Mouse (Mus musculus): ENCODE data around the gene E330009J07Rik.

- TF ChIP-seq CTCF (IDR thresholded peaks at IDR 0.05; ENCODE audit: borderline replicate concordance, control insufficient read depth, extremely low read depth, insufficient read depth, low read length, poor library complexity) (no peak), POLR2A (IDR thresholded peaks at IDR 0.05; ENCODE audit: control insufficient read depth, extremely low read depth, insufficient read depth, low read length, poor library complexity) (no peak)
Measured at GRCm38 (mm10) chr6:40482318-40482717, 46.4 kb upstream of the E330009J07Rik start.
